Mouse (Mus musculus) MEL (cell line): ENCODE measurements at regions not wholly inside any gene's neighbourhood (a gene's known extent, or its start where the extent isn't known, plus 50 kb on each side); places are given as distances from the start of the nearest gene placed in this dataset.

ENCODE experiments used
- DNase-seq: peaks from one replicate; pipeline ENCODE4 v3.0.0; 2011; ENCODE audit warnings: low read depth, low spot score
- H3K27ac ChIP-seq: 2 replicates; pipeline ENCODE4 v1.5.1; 2012; ENCODE audit warnings: low read depth, mild to moderate bottlenecking, control low read depth, low read length, moderate library complexity; ENCODE audit not compliant: control insufficient read depth
- H3K27me3 ChIP-seq, 2 experiments: fragments of 150-350 bp in 1 of 2; sonication (generic) in 1 of 2; 2 replicates each; pipeline ENCODE4 v1.6.1; 2012; ENCODE audit warnings: low read length in 2 of 2, mild to moderate bottlenecking in 2 of 2, improper control_type of control experiment in 1 of 2, moderate library complexity in 1 of 2; ENCODE audit not compliant: insufficient read depth in 2 of 2, control insufficient read depth in 1 of 2
- H3K36me3 ChIP-seq, 2 experiments: 2 replicates each; pipeline ENCODE4 v1.6.1; 2012 to 2014; ENCODE audit warnings: low read length in 2 of 2, improper control_type of control experiment in 1 of 2, inconsistent platforms in 1 of 2, mild to moderate bottlenecking in 1 of 2; ENCODE audit not compliant: insufficient read depth in 2 of 2, control insufficient read depth in 1 of 2
- H3K4me1 ChIP-seq, 2 experiments: fragments of 150-350 bp in 1 of 2; sonication (generic) in 1 of 2; 2 replicates each; pipeline ENCODE4 v1.6.1; 2012; ENCODE audit warnings: low read length in 2 of 2, improper control_type of control experiment in 1 of 2, mild to moderate bottlenecking in 1 of 2; ENCODE audit not compliant: insufficient read depth in 2 of 2, control insufficient read depth in 1 of 2
- H3K4me3 ChIP-seq, 2 experiments: fragments of 150-350 bp in 1 of 2; sonication (generic) in 1 of 2; 2 replicates each; pipeline ENCODE4 v1.5.1; 2012; ENCODE audit warnings: low read depth in 2 of 2, low read length in 2 of 2, mild to moderate bottlenecking in 2 of 2, moderate library complexity in 2 of 2, control low read depth in 1 of 2, improper control_type of control experiment in 1 of 2; ENCODE audit not compliant: control insufficient read depth in 1 of 2, insufficient read depth in 1 of 2
- H3K79me2 ChIP-seq: 2 replicates; pipeline ENCODE4 v1.6.1; 2012; ENCODE audit warnings: mild to moderate bottlenecking, low read length, moderate library complexity; ENCODE audit not compliant: control insufficient read depth, poor library complexity, insufficient read depth
- H3K9ac ChIP-seq: 2 replicates; pipeline ENCODE4 v1.6.1; 2012; ENCODE audit warnings: low read depth, mild to moderate bottlenecking, control low read depth, low read length, moderate library complexity; ENCODE audit not compliant: control insufficient read depth, poor library complexity, severe bottlenecking
- H3K9me3 ChIP-seq: fragments of 150-350 bp; sonication (generic); replicated peaks from 2 replicates; pipeline ENCODE4 v1.6.1; 2012; ENCODE audit warnings: mild to moderate bottlenecking, low read length, improper control_type of control experiment, moderate library complexity; ENCODE audit not compliant: insufficient read depth
- CHD1 ChIP-seq: IDR thresholded peaks from 2 replicates; pipeline ENCODE4 v1.6.1; 2012; ENCODE audit warnings: low read depth, mild to moderate bottlenecking, inconsistent platforms, low read length, improper control_type of control experiment
- CTCF ChIP-seq, 3 experiments: IDR thresholded peaks in 2 of 3; conservative IDR thresholded peaks in 1 of 3; 2 replicates each; pipeline ENCODE4 v1.5.1; 2011 to 2012; ENCODE audit warnings: low read length in 3 of 3, low read depth in 2 of 3, mild to moderate bottlenecking in 2 of 3, improper control_type of control experiment in 1 of 3, inconsistent platforms in 1 of 3, mixed read lengths in 1 of 3, moderate library complexity in 1 of 3; ENCODE audit not compliant: control insufficient read depth in 1 of 3, insufficient read depth in 1 of 3, poor library complexity in 1 of 3, severe bottlenecking in 1 of 3
- E2F4 ChIP-seq: IDR thresholded peaks from 2 replicates; pipeline ENCODE4 v1.6.1; 2011; ENCODE audit warnings: low read depth, low read length, improper control_type of control experiment, borderline replicate concordance
- ELF1 ChIP-seq: IDR thresholded peaks from 2 replicates; pipeline ENCODE4 v1.6.1; 2014; ENCODE audit warnings: low read depth, mild to moderate bottlenecking, inconsistent platforms, low read length, improper control_type of control experiment, moderate library complexity
- EP300 ChIP-seq, 2 experiments: IDR thresholded peaks; 2 replicates each; pipeline ENCODE4 v1.6.1; 2011; ENCODE audit warnings: improper control_type of control experiment in 2 of 2, low read length in 2 of 2, low read depth in 1 of 2, mild to moderate bottlenecking in 1 of 2
- ETS1 ChIP-seq: IDR thresholded peaks from 2 replicates; pipeline ENCODE4 v1.6.1; 2012; ENCODE audit warnings: low read depth, mild to moderate bottlenecking, inconsistent platforms, low read length, improper control_type of control experiment, moderate library complexity
- GABPA ChIP-seq: IDR thresholded peaks from 2 replicates; pipeline ENCODE4 v1.6.1; 2012; ENCODE audit warnings: low read depth, mild to moderate bottlenecking, inconsistent platforms, low read length, improper control_type of control experiment, moderate library complexity
- GATA1 ChIP-seq: IDR thresholded peaks from 2 replicates; pipeline ENCODE4 v1.6.1; 2011; ENCODE audit warnings: low read depth, low read length, improper control_type of control experiment
- HCFC1 ChIP-seq: IDR thresholded peaks from 2 replicates; pipeline ENCODE4 v1.6.1; 2012; ENCODE audit warnings: low read depth, mild to moderate bottlenecking, inconsistent platforms, low read length, improper control_type of control experiment, moderate library complexity
- MAFK ChIP-seq: IDR thresholded peaks from 2 replicates; pipeline ENCODE4 v1.6.1; 2011; ENCODE audit warnings: low read depth, mild to moderate bottlenecking, low read length, improper control_type of control experiment, borderline replicate concordance
- MAZ ChIP-seq: IDR thresholded peaks from 2 replicates; pipeline ENCODE4 v1.6.1; 2012; ENCODE audit warnings: low read depth, mild to moderate bottlenecking, inconsistent platforms, low read length, improper control_type of control experiment
- MXI1 ChIP-seq: IDR thresholded peaks from 2 replicates; pipeline ENCODE4 v1.6.1; 2011; ENCODE audit warnings: mild to moderate bottlenecking, low read depth, low read length, improper control_type of control experiment
- MYB ChIP-seq: IDR thresholded peaks from 2 replicates; pipeline ENCODE4 v1.6.1; 2011; ENCODE audit warnings: mild to moderate bottlenecking, low read depth, low read length, improper control_type of control experiment
- NELFE ChIP-seq: IDR thresholded peaks from 2 replicates; pipeline ENCODE4 v1.6.1; 2011; ENCODE audit warnings: low read depth, low read length, improper control_type of control experiment
- POLR2AphosphoS2 ChIP-seq: IDR thresholded peaks from 2 replicates; pipeline ENCODE4 v1.6.1; 2011; ENCODE audit warnings: low read length, improper control_type of control experiment
- POLR2AphosphoS5 ChIP-seq: IDR thresholded peaks from 2 replicates; pipeline ENCODE4 v1.6.1; 2012; ENCODE audit warnings: low read depth, borderline replicate concordance, mild to moderate bottlenecking, inconsistent platforms, low read length, moderate library complexity, mixed read lengths
- RAD21 ChIP-seq: IDR thresholded peaks from 2 replicates; pipeline ENCODE4 v1.6.1; 2011; ENCODE audit warnings: mild to moderate bottlenecking, low read depth, low read length, improper control_type of control experiment
- RCOR1 ChIP-seq: IDR thresholded peaks from 2 replicates; pipeline ENCODE4 v1.6.1; 2012; ENCODE audit warnings: low read depth, mild to moderate bottlenecking, inconsistent platforms, low read length, improper control_type of control experiment
- SIN3A ChIP-seq: IDR thresholded peaks from 2 replicates; pipeline ENCODE4 v1.6.1; 2012; ENCODE audit warnings: low read length, improper control_type of control experiment, inconsistent platforms
- TAL1 ChIP-seq: IDR thresholded peaks from 2 replicates; pipeline ENCODE4 v1.6.1; 2012; ENCODE audit warnings: mild to moderate bottlenecking, inconsistent platforms, low read length, moderate library complexity, mixed read lengths
- TCF12 ChIP-seq: IDR thresholded peaks from 2 replicates; pipeline ENCODE4 v1.6.1; 2014; ENCODE audit warnings: low read depth, mild to moderate bottlenecking, inconsistent platforms, low read length, improper control_type of control experiment, moderate library complexity
- UBTF ChIP-seq: IDR thresholded peaks from 2 replicates; pipeline ENCODE4 v1.6.1; 2012; ENCODE audit warnings: low read depth, mild to moderate bottlenecking, inconsistent platforms, low read length, improper control_type of control experiment, moderate library complexity, borderline replicate concordance; ENCODE audit not compliant: insufficient read depth
- USF1 ChIP-seq: IDR thresholded peaks from 2 replicates; pipeline ENCODE4 v1.6.1; 2014; ENCODE audit warnings: low read depth, mild to moderate bottlenecking, inconsistent platforms, low read length, improper control_type of control experiment, moderate library complexity
- ZC3H11A ChIP-seq: IDR thresholded peaks from 2 replicates; pipeline ENCODE4 v1.6.1; 2012; ENCODE audit warnings: low read depth, mild to moderate bottlenecking, inconsistent platforms, low read length, improper control_type of control experiment
- ZKSCAN1 ChIP-seq: IDR thresholded peaks from 2 replicates; pipeline ENCODE4 v1.6.1; 2012; ENCODE audit warnings: low read depth, mild to moderate bottlenecking, inconsistent platforms, low read length, improper control_type of control experiment, moderate library complexity
- ZNF384 ChIP-seq: IDR thresholded peaks from 2 replicates; pipeline ENCODE4 v1.6.1; 2012; ENCODE audit warnings: low read depth, mild to moderate bottlenecking, inconsistent platforms, low read length, improper control_type of control experiment

GRCm38 (mm10) chr8:91955170-91955569 is 153.3 kb upstream of the Irx3 start:
- TF ChIP-seq MYB: no peak
- no peak for TF ChIP-seq UBTF
- TF ChIP-seq USF1: no peak
- TF ChIP-seq HCFC1: no peak
- TF ChIP-seq ETS1: no peak
- no peak for TF ChIP-seq RCOR1
- TF ChIP-seq GABPA: no peak
- TF ChIP-seq EP300 (IDR thresholded peaks at IDR 0.05; ENCODE audit: low read depth in 1 of 2, low read length in 2 of 2): no peak
- no peak for TF ChIP-seq ZKSCAN1
- TF ChIP-seq ZNF384: no peak
- TF ChIP-seq SIN3A: no peak
- TF ChIP-seq POLR2AphosphoS2: no peak
- TF ChIP-seq ELF1: no peak
- TF ChIP-seq GATA1: no peak
- TF ChIP-seq E2F4: no peak
- TF ChIP-seq MAZ: no peak
- TF ChIP-seq MAFK: no peak
- no peak for TF ChIP-seq CTCF (IDR thresholded peaks at IDR 0.05 in 2 of 3, conservative IDR thresholded peaks at IDR 0.05 in 1 of 3; ENCODE audit: control insufficient read depth in 1 of 3, insufficient read depth in 1 of 3, low read depth in 2 of 3, low read length in 3 of 3, poor library complexity in 1 of 3, severe bottlenecking in 1 of 3)
- no peak for TF ChIP-seq TAL1
- TF ChIP-seq, all 39 proteins: peak for 0
- Histone ChIP-seq H3K9ac (no peak overlapping the region), H3K4me1 (no peaks in the 10 kb centered on the region), H3K4me3 (no peak overlapping the region), H3K79me2 (no peaks in the 10 kb centered on the region), H3K27me3 (no peaks in the 10 kb centered on the region), H3K36me3 (no peaks in the 10 kb centered on the region), H3K9me3 (no peaks in the 10 kb centered on the region), H3K27ac (no peak overlapping the region)
- DNase-seq: no peak

- Histone ChIP-seq H3K27me3 (no peaks in the 10 kb centered on the region), H3K4me3 (no peak overlapping the region), H3K9me3 (no peaks in the 10 kb centered on the region), H3K79me2 (no peaks in the 10 kb centered on the region), H3K4me1 (no peaks in the 10 kb centered on the region), H3K27ac (no peak overlapping the region), H3K36me3 (no peaks in the 10 kb centered on the region), H3K9ac (no peak overlapping the region)
- no peak for DNase-seq
- no peak for TF ChIP-seq TCF12
- TF ChIP-seq ETS1: no peak
- no peak for TF ChIP-seq MYB
- TF ChIP-seq UBTF: no peak
- TF ChIP-seq NELFE: no peak
- no peak for TF ChIP-seq POLR2AphosphoS5
- no peak for TF ChIP-seq MXI1
- TF ChIP-seq CHD1: no peak
- no peak for TF ChIP-seq ZKSCAN1
- TF ChIP-seq RAD21: no peak
- TF ChIP-seq E2F4: no peak
- no peak for TF ChIP-seq ZC3H11A
- TF ChIP-seq, all 39 proteins: peak for 0
These were observed 151.1 kb upstream of the Irx3 start for GRCm38 (mm10) chr8:91952981-91953380.
